In genomic region chr12:104922647-104923046, GRCm38 (mm10) we compare ENCODE assay signal across 14 mouse cellular contexts. TPM values are rescaled to one million over a fixed set of nuclear protein-coding genes. Genes with fewer than 3 reads are reported as not detected.
DNase-seq lines count a peak whose midpoint lies in the region; ATAC-seq and TF ChIP-seq lines count a peak whose summit lies in the region.
"Had no signal": no experiment of that assay in that cellular context is flagged by ENCODE, and none has a peak within 500 bp of the region (broad histone marks: within the 10 kb centered on the region; RNA-seq: fewer than 3 reads in every experiment).

No protein-coding gene starts in this region.

- DNase-seq in kidney, adult 2 months: no peak
- no peak for DNase-seq in limb, embryonic 10.5 days (ENCODE audit: low spot score)
- DNase-seq in embryo, embryonic 10 days (ENCODE audit: low spot score): no peak
- DNase-seq in heart, adult 18-20 months: no peak
- no peak for DNase-seq in right cerebral cortex, postnatal 4 days
- DNase-seq: adrenal gland, postnatal 25 days; cerebellum, adult 11-12 months; left cerebral cortex, postnatal 4 days; thymus, adult 18-20 months had no signal

- no peak overlapping the region for H3K4me2 ChIP-seq in kidney, embryonic 16.5 days (replicated peaks; ENCODE audit: low read depth, low read length)
- no peak overlapping the region for H3K4me2 ChIP-seq in forebrain, embryonic 15.5 days (replicated peaks)
- H3K4me2 ChIP-seq in neural tube, embryonic 14.5 days (ENCODE audit: low read depth, low read length): no peak overlapping the region
- H3K4me2 ChIP-seq: liver, embryonic 15.5 days had no signal

- peak; percentile 29; the same call in 1 of the 2 replicates for ATAC-seq in kidney, embryonic 16.5 days (ENCODE audit: low FRiP score, low TSS enrichment)
- peak; percentile 55 for ATAC-seq in forebrain, embryonic 15.5 days (replicated peaks)
- ATAC-seq in neural tube, embryonic 14.5 days (ENCODE audit: low read depth): peak; percentile 62; the same call in 1 of the 2 replicates
- ATAC-seq: intestine, postnatal 0 days had no signal

- no peaks in the 10 kb centered on the region for H3K27me3 ChIP-seq in kidney, embryonic 16.5 days (ENCODE audit: insufficient read depth, low read length)
- H3K27me3 ChIP-seq in kidney, adult 2 months (replicated peaks; ENCODE audit: control insufficient read depth, insufficient read depth, low read length): no peaks in the 10 kb centered on the region
- no peaks in the 10 kb centered on the region for H3K27me3 ChIP-seq in forebrain, embryonic 15.5 days
- no peaks in the 10 kb centered on the region for H3K27me3 ChIP-seq in limb, embryonic 10.5 days (ENCODE audit: low read depth, poor library complexity, severe bottlenecking)
- H3K27me3 ChIP-seq in neural tube, embryonic 14.5 days (ENCODE audit: control insufficient read depth, insufficient read depth, low read length): no peaks in the 10 kb centered on the region
- H3K27me3 ChIP-seq: liver, embryonic 15.5 days had no signal

- no peaks in the 10 kb centered on the region for H3K9me3 ChIP-seq in kidney, embryonic 16.5 days (ENCODE audit: low read length)
- no peaks in the 10 kb centered on the region for H3K9me3 ChIP-seq in forebrain, embryonic 15.5 days
- no peaks in the 10 kb centered on the region for H3K9me3 ChIP-seq in limb, embryonic 10.5 days (replicated peaks)
- no peaks in the 10 kb centered on the region for H3K9me3 ChIP-seq in neural tube, embryonic 14.5 days (ENCODE audit: control insufficient read depth, low read length)
- H3K9me3 ChIP-seq: liver, embryonic 15.5 days had no signal

- peaks cover 16% of the 10 kb centered on the region; the same call in 1 of the 2 replicates for H3K4me1 ChIP-seq in kidney, embryonic 16.5 days (ENCODE audit: insufficient read depth, low read length)
- peaks cover 2% of the 10 kb centered on the region; the same call in 1 of the 2 replicates for H3K4me1 ChIP-seq in kidney, adult 2 months (ENCODE audit: control insufficient read depth, insufficient read depth, low read length)
- H3K4me1 ChIP-seq in forebrain, embryonic 15.5 days: peaks cover 26% of the 10 kb centered on the region
- peaks cover 43% of the 10 kb centered on the region for H3K4me1 ChIP-seq in limb, embryonic 10.5 days
- H3K4me1 ChIP-seq in neural tube, embryonic 14.5 days (ENCODE audit: control insufficient read depth, insufficient read depth, low read length): no peaks in the 10 kb centered on the region
- H3K4me1 ChIP-seq: liver, embryonic 15.5 days had no signal

- H3K36me3 ChIP-seq in kidney, embryonic 16.5 days (ENCODE audit: insufficient read depth, low read length): no peaks in the 10 kb centered on the region
- H3K36me3 ChIP-seq in kidney, adult 2 months (ENCODE audit: control insufficient read depth, insufficient read depth, low read length): no peaks in the 10 kb centered on the region
- no peaks in the 10 kb centered on the region for H3K36me3 ChIP-seq in forebrain, embryonic 15.5 days
- no peaks in the 10 kb centered on the region for H3K36me3 ChIP-seq in limb, embryonic 10.5 days
- H3K36me3 ChIP-seq in neural tube, embryonic 14.5 days (ENCODE audit: control insufficient read depth, insufficient read depth, low read length): no peaks in the 10 kb centered on the region
- H3K36me3 ChIP-seq: liver, embryonic 15.5 days had no signal

- TF ChIP-seq POLR2A in kidney, adult 2 months (IDR thresholded peaks at IDR 0.05; ENCODE audit: low read depth, low read length): no peak

- no peak overlapping the region for H3K4me3 ChIP-seq in kidney, embryonic 16.5 days (ENCODE audit: low read length)
- H3K4me3 ChIP-seq in kidney, adult 2 months (ENCODE audit: insufficient read depth, low read depth, low read length): no peak overlapping the region
- H3K4me3 ChIP-seq in forebrain, embryonic 15.5 days: no peak overlapping the region
- H3K4me3 ChIP-seq in limb, embryonic 10.5 days: no peak overlapping the region
- H3K4me3 ChIP-seq in neural tube, embryonic 14.5 days (ENCODE audit: low read depth, low read length): no peak overlapping the region
- H3K4me3 ChIP-seq: liver, embryonic 15.5 days had no signal

- H3K27ac ChIP-seq in kidney, embryonic 16.5 days (ENCODE audit: low read length): no peak overlapping the region
- H3K27ac ChIP-seq in kidney, adult 2 months (ENCODE audit: insufficient read depth, low read depth, low read length): no peak overlapping the region
- no peak overlapping the region for H3K27ac ChIP-seq in forebrain, embryonic 15.5 days (replicated peaks)
- H3K27ac ChIP-seq in limb, embryonic 10.5 days: peak overlapping the region; percentile 66; the same call in 1 of the 2 replicates
- H3K27ac ChIP-seq in neural tube, embryonic 14.5 days (ENCODE audit: low read depth, low read length): no peak overlapping the region
- H3K27ac ChIP-seq: liver, embryonic 15.5 days had no signal

- WGBS in kidney, embryonic 16.5 days: 68% methylated on average over 8 of the region's 8 CpGs
- WGBS in kidney, adult 2 months: 68% methylated on average over 8 of the region's 8 CpGs
- 29% methylated on average over 8 of the region's 8 CpGs for WGBS in forebrain, embryonic 15.5 days
- WGBS in limb, embryonic 10.5 days: 87% methylated on average over 8 of the region's 8 CpGs
- 47% methylated on average over 8 of the region's 8 CpGs for WGBS in neural tube, embryonic 14.5 days

- no peak overlapping the region for H3K9ac ChIP-seq in kidney, embryonic 16.5 days (replicated peaks; ENCODE audit: low read length)
- no peak overlapping the region for H3K9ac ChIP-seq in forebrain, embryonic 15.5 days (replicated peaks)
- H3K9ac ChIP-seq in neural tube, embryonic 14.5 days (replicated peaks; ENCODE audit: low read depth, low read length): no peak overlapping the region
- H3K9ac ChIP-seq: liver, embryonic 15.5 days had no signal

- TF ChIP-seq CTCF in kidney, adult 2 months (conservative IDR thresholded peaks at IDR 0.05; ENCODE audit: insufficient read depth, insufficient read length, low read depth, low read length): no peak

RNA-seq across cellular contexts. Expression of gene Clmn, which starts 57.8 kb away (rescaled TPM):
- 5.0 and 5.1 TPM in 2 replicates for polyA plus RNA-seq in kidney, embryonic 16.5 days (2015; fragmentation: Nextera tagmentation; extraction: Ambion mirVana)
- polyA plus RNA-seq in kidney, adult 2 months (2012; rRNA removed): 20.5 and 21.3 TPM in 2 replicates
- 1.0 and 1.2 TPM in 2 replicates for polyA plus RNA-seq in forebrain, embryonic 15.5 days (2015; fragmentation: Nextera tagmentation; extraction: Ambion mirVana)
- polyA plus RNA-seq in limb, embryonic 10.5 days (2016; fragmentation: Nextera tagmentation; extraction: Ambion mirVana): 2.0 and 3.0 TPM in 2 replicates
- polyA plus RNA-seq in neural tube, embryonic 14.5 days (2014; fragmentation: Nextera tagmentation; extraction: Ambion mirVana): 0.79 and 1.7 TPM in 2 replicates
- 1 to 10 TPM; 1.9 to 2.9 TPM for total RNA-seq in heart, adult 18-20 months (2021)
